Mouse (Mus musculus): ENCODE measurements around the gene Lrp5.

The Lrp5 gene

DNA sequence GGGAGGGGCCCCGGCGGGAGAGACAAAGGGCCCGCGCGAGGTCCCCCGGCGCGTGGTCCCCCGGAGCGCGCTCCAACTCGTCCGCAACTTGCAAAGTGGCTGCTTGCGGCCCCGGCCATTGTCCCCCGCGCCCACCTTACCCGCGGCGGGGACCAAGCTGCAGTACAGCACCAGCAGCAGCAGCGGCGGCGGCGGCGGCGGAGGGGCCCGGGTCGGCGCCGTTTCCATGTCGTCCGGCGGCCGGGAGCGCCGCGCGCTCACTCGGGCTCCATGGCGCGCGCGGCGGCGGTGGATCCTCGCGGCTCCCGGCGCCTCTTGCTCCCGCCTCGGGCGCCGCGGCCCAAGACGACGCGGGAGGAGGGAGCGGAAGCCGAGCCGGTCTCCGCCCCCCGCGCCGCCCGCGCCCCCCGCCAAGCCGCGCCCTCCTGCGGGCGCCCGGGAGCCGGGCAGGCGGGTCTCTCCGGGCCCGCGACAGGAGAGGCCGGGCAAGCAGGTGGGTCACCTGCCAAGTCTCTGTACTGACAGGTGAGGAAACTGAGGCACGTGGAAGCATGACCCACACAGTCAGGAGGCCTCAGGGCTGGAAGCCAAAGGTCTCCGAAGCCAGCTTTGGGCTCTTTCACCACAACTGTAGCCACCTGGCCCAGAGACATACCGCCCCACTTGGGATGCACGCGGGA lies at the start of gene Lrp5:
Gene Lrp5 (minus strand): TSS at position 350 of the 680 bp plus-strand sequence.
- DNase-seq: peak; percentile 49

DNA sequence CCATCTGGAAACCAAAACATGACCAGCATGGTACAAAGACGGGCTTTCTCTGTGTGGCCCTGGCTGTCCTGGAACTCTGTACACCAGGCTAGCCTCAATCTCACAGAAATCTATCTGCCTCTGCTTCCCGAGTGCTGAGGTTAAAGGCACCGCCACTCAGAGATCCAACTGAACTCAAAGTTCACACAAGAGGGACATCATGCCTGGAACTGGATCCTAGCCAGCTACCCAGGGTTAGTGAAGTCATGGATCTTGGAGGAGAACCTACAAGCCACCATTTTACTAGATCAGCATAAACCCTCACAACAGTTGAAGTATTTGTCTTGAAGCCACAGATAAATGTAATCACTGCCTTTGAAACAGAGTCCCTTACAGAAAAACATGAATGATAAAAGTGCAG lies 49.6 kb upstream of the Lrp5 start:
- no peak for DNase-seq

DNA sequence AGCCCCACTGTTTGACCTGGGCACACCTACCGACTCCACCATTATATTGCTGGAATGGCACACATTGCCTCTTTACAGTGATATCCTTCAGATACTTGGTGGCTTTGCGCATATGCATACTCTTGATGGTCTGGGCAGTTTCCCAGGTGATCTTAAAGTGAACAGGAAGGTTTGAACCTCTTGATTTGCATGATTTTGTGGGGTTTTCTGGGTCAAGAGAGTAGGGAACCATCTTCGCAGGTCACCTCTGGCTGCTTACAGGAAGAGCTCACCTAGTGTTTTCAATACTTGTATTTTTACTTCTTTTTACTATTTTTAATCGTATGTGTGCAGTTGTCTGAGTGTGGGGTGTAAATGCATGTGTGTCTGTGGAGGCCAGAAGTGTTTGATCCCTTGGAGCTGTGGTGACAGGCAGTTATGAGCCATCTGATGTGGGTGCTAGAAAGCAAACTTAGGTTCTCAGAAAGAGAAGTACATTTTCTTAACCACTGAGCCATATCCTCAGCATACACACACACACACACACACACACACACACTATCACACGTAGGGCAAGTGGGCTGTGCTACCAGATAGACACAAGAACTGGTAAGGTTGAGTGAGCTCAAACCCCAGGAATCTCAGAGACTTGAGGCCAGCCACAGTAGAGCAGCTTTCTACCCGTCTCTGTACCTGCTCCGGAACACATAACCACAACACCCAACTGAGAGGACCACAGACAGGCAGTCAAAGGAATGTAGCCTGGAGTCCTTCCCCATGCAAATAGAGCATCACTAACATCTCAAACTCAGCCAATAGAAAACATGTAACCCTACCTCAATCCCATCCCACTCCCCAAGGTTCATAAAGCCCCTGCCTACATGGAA lies 44.6 kb upstream of the Lrp5 start:
- no peak for DNase-seq

DNA sequence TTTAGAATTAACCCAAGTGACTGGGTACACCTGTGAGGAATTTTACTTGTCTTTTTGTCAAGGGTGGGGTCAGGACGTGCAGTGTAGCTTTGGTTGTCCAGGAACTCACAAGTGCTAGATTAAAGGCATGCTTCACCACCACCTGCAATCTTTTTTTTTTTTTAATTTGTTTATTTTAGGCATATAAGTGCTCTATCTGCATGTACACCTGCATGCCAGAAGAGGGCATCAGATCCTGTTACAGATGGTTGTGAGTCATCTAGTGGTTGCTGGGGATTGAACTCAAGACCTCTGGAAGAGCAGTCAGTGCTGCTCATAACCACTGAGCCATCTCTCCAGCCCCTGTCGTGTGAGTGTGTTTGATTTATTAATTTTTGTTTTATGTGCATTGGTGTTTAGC lies 42.5 kb upstream of the Lrp5 start:
- no peak for DNase-seq

DNA sequence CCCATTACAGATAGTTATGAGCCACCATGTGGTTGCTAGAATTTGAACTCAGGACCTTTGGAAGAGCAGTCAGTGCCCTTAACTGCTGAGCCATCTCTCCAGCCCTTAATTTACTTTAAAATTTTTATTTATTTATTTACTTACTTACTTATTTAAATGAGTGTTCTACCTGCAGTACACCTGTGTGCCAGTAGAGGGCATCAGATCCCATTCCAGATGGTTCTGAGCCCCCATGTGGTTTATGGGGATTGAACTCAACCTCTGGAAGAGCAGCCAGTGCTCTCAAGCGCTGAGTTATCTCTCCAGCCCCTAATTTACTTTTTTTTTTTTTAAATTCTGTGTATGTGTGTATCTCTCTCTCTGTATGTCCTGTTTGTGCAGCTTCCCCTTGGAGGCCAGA lies 38.4 kb upstream of the Lrp5 start:
- DNase-seq: peak; percentile 74

DNA sequence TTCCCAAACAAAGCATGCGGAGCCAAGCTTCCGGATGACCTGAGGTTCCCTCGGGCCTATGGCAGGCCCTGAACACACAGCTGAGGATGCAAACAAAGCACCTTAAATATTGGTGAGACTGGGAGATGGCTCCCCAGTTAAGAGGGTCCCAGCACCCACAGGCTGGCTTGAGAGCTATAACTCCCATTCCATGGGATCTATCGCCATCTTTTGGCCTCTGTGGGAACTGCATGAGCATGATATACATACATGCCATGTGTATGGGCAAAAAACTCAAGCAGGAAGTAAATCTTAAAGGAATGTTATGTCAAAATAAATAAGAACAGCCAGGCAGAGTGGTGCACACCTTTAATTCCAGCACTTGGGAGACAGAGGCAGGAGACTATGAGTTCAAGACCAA lies 37.5 kb upstream of the Lrp5 start:
- DNase-seq: no peak

DNA sequence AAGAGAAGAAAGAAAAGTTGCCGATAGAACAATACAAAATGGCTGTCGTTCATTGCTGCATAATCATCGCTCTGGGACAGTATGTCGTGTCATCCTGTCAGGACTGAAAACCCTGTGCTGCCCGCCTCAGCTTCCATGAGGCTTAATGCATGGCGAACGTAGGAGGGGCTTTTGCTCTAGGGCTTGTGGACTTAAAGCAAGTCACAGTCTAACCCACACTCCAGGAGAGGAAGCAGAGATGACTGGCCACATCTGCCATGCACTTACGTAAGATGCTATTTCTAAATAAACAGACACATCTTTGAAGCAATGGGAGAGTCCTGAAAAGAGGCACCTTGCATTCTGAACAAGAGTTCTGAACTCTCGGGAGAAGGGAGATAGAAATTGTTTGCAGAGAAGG lies 36.8 kb upstream of the Lrp5 start:
- DNase-seq: no peak

DNA sequence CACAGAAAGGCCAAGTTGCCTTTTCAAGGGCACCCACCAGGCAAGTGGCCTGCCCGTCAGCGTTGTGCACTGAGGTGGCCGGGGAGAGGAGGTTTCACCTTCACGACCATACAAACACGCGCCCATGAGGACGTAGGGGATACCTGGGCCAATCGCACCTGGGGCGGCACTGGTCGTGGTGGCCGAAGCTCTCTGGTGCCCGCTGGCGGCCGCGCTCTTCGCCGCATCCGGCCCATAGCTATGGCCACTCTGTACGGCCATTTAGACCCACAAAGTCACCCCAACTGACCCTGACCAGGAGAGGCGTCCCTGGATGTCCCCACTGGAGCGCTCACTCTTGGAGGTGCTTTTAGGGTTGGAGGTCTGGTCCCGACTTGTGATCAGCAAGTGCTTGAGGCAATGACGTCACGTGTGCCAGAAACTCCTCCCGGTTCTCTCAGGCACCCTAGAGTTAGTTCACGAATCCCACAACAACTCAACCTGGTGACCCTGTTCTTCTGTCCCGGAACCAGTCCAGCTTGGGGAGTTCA lies 33.1 kb upstream of the Lrp5 start:
- DNase-seq: peak; percentile 81

DNA sequence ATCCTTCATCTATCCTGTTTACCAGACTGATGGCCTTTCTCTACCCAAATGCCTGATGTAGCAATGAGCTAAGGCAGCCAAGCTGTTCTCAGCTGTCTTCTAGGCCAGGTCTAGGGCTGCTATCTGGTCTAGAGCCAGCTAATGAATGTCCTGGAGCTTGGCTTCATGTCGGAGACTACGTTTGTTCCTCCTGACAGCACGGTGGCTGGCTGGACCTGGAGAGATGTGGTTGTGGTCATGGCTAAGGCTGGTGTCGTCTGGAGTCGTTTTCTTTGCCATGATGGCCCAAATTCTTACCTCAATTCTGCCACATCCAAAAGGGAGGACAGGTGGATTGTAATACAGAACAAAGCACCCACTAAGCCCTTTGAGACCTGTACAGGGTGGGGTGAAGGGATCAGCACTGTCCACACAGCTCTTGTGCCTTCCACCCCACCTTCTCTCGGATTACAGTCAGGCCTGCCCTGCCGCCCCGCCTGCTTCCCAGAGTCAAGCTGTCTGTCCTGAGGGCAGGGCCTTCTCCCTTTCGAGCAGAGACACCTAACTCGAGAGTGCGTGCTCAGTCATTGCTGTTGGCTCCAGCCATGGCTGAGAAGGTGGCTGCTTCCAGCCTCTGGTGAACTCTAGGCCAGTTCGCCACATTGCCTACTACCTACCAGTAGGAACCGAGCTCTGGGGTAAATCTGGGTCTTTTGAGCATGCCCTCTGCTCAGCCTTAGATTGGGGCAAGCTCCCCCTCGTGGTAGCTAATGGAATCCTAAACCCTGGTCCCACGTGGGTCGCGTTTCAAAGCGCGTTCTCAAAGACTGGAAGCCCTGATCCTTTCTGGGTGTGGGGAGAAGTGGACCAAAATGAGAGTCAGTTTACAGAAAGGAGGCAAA lies 32.4 kb upstream of the Lrp5 start:
- DNase-seq: peak; percentile 74

DNA sequence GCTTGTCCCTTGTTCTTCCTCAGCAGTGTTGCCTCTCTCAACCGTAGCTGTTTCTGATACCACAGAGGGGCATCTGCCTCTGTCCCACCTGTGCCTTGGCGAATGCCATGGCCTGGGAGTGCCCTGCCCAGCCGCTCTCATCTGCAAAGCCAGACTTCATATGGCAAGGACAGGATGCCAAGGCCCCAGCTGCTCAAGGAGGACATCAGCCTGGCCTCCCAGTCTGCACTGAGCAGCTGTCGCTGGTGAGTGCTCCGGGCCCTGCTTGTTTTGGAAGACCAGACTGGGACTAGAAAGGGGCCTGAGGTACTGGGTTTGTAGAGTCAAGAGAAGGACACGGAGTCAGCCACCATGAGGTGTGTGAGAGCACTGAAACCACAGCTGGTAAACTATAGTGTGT lies 28.0 kb upstream of the Lrp5 start:
- DNase-seq: no peak

DNA sequence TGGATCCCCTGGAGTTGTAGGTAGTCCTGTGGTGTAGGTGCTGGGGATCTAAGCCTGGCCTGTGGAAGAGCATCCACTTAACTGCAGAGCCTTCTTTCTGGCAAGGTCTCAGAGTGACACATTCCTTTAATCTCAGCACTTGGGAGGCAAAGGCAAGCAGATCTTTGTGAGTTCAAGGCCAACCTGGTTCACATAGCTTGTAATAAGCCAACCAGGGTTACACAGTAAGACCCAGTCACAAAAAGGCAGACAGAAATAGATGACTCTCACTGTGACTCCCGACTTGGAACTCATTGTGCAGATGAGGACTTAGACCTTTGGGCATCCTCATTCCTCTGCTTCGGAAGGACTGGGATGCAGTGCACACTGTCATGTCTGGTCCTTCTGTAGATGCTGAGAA lies 24.1 kb upstream of the Lrp5 start:
- no peak for DNase-seq

DNA sequence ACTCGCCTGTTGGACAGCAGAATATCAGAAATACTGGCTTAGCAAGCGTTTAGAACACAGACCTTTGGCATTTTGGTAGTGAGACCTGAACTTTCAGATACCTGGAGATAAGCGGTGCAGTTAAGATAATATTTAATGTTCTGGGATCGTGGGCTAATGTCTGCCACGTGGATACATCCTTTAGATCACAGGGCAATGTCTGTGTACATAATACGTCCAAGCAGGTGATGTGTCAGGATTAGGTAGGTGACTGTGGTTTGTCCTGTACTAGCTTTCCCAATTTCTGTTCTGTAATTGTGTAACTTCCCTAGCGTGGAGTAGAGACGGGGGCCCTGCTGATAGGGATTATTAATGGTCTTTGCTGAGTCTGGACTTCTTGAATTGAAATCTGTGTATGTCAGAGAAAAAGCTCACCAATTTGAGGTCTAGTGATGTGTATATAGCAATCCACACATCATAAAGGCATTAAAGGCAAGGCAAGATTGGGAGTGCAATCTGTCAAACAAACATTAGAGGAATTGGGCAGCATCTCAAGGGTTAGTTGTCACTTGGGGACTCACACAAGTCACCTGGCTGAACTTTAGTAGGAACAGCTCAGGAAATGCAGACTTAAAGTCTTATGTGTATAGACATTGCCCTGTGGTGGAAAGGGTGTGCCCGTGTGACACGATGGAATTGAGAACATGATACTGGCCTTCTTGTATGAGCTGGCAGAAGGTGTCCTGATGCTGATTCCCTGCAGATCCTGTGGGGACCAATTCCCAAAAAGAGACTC lies 22.8 kb upstream of the Lrp5 start:
- DNase-seq: no peak

DNA sequence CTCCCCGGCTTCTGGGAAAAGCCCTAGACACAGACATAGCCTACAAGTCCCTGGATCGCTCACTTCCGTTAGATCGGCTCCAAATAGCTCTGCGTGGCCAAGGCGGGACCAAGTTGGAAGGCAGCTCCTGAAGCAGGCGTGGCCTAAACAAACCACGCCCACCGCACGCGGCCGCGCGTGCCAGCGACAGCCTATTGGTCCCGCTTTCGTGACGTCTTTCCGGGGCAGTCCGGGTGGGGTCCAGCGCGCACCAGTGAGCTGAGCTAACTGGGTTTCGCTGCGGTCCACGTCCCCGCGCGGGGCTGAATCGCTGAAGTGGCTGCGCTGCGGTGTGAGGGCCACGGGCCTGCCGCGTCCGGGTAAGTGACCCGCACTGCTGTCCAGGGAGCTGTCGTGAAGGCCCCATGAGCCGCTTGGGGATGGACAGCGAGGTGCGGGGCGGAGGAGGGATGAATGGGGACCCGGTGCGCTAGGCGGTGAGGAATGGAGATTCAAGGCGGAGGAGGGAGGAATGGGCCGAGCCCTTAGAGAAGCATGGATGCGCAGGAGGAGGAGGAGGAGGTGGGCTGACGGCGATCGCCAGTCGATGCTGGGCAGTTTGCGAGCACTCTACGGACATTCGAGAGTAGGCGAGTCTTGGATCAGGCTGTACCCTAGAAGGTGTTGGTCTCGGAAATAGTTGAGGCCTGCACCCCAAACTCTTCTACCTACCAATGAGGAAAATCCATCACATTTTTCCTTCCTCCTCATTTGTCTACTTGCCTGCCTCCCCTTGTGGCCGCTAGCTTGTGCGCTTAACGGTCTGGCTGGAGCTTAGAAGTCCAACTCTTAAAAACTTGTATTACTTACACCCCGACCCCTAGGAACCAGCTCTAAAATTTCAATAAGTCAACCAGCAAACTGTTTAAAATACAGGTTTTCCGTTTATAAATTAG lies 22.0 kb upstream of the Lrp5 start, which contains the start of gene 1810055G02Rik:
Gene 1810055G02Rik (plus strand): TSS at position 216 of the 935 bp plus-strand sequence.
- DNase-seq: peak; percentile 98

DNA sequence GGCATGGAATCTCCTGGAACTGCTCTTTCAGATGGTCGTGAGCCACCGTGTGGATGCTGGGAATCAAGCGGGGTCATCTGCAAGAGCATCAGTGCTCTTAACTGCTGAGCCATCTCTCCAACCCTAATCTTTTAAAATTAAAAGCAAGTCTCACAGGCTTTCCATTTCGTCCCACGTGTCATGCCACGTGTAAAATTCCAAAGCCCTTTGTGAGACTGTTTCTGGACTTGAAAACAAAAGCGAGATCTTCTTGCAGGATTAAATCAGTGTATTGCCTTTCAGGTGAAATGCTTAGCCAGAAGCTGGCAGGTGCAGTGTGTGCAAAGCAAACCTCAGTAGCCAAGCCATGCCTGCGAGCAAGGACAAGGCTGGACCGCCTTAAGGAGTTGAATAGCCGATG lies 21.2 kb upstream of the Lrp5 start:
- no peak for DNase-seq

DNA sequence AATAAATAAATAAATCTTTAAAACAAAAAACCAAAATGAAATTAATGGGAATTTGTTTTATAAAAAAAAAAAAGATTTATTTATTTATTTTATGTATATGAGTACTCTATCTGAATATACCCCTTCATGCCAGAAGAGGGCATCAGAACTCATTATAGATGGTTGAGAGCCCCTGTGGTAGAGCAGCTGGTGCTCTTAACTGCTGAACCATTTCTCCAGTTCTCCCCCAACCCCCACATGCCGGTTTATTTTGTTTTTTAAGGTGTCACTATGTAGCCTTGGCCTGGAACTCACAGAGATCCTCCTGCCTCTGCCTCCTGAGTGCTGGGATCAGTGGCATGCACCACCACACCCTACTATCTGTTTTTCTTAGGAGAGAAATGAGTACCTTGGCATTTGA lies 19.9 kb upstream of the Lrp5 start:
- no peak for DNase-seq

DNA sequence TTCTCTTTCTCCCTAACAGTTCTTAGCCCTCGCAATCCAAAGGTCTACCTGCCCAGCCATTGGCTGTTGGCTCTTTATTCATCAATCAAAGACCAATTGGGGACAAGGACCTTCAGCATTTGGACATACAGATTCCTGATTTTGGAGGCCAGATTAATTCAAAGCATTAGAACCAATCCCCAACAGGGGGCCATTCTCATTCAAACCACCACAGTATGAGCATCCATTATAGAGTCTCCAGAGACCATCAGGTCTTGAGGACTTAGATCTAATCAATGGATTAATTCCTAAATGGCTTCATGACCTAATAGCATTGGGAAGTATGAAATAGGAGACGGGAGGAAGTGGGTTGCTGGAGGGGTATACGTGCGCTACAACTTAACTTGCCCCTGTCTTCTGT lies 16.1 kb upstream of the Lrp5 start:
- no peak for DNase-seq

DNA sequence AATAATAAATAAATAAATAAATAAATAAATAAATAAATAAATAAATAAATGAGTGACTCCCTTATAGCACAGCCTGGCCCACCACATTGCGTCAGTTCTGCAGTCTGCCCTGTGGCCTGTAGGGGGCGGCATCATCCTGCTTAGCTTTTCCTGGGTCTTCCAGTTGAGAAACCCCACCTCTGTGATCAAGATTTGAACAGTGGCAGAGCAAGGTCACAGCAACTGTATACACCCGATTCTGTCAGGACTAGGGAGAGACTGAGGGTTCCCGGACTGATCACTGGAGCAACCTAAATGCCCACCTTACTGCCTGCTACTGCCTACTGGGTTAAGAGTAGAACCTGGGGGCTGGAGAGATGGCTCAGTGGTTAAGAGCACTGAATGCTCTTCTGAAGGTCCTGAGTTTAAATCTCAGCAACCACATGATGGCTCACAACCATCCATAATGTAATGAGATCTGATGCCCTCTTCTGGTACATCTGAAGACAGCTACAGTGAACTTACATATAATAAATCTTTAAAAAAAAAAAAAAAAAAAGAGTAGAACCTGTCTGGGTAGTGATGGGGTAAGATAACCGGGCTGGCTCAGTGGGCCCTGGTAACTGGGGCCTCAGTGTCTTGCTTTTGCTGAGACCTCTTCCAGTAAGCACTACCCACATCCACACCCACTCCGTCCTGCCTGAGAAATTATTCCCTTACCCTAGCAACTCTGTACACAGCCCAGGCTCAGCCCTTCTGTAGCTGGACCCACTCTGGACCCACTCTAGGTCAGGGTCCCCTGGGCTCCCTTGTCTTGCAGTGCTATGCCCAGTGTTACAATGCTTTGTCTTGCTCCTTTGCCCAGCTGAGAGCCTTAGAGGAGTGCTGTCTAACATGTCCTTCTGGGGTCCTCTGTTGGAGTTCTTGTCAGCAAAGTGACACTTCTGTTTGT lies 13.4 kb upstream of the Lrp5 start:
- peak; percentile 74 for DNase-seq

DNA sequence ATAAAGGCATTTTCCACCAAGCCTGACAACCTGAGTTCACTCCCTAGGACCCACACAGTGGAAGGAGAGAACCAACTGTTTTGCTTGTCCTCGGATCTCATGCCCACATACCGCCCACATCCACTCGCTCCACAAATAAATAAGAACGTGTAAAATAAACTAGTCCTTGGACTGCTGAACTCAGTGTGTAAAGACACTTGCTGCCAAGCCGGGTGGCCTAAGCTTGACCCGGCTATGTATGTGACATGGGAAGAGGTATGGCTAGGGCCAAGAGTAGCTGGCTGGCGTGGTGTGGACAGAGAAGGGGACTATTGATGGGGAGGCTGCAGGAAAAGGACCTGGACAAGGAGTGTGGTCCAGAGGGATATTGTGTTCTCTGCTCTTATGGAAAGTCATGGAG lies 11.7 kb upstream of the Lrp5 start:
- no peak for DNase-seq

DNA sequence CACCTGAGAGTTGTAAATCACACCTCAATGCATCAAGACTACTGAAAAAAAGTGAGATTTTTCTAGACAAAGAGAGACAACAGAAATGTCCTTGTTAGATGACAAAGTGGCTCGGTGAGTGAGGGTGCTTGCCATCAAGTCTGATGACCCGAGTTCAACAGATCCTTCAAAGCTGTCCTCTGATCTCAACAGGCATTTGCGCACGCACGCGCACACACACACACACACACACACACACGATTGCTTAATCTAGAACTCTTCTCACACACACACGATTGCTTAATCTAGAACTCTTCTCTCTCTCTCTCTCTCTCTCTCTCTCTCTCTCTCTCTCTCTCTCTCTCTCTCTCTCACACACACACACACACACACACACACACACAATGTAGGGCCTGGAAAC lies 9.6 kb upstream of the Lrp5 start:
- no peak for DNase-seq

DNA sequence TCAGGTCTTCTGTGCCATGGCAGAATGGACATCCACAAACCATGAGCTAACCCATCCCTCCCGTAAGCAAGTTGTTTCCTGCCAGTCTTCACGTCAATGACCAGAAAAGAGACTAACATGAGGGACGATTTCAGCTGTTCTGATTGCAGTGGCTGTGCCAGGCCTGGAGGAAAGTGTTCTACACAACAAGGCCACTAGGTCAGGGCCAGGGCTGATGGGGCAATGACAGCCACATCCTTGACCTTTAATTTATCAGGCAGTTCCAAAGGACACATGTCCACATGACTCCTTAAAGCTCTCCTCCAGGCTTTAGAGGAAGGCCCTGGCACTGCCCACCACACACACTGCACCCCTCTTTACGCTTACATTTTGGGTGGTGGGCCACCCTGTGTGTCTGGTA lies 9.1 kb upstream of the Lrp5 start:
- DNase-seq: no peak

Measured in kidney, adult 11 months (tissue).